Mouse (Mus musculus) spleen, adult 2 months (tissue): ENCODE data around the gene Tut7.

Experiments
- CTCF ChIP-seq: fragments of 200-500 bp; IDR thresholded peaks from 2 replicates; pipeline ENCODE4 v1.5.1; 2011; ENCODE audit warnings: mild to moderate bottlenecking, inconsistent platforms; ENCODE audit not compliant: insufficient read depth, insufficient read length, insufficient replicate concordance; ENCODE audit errors: extremely low read depth
- POLR2A ChIP-seq: fragments of 200-500 bp; IDR thresholded peaks from 2 replicates; pipeline ENCODE4 v1.6.1; 2011; ENCODE audit warnings: low read depth, low read length, inconsistent platforms

GRCm38 (mm10) chr13:59782145-59782544 lies 40.8 kb downstream of the Tut7 start, which contains the start of gene Gm49354:
- TF ChIP-seq POLR2A, result no peak
- TF ChIP-seq CTCF, result no peak
